Mouse (Mus musculus) left cerebral cortex, postnatal 36 days (tissue): Measurements from ENCODE around the gene Cutc. TPM values are rescaled to one million over a fixed set of nuclear protein-coding genes. Genes with fewer than 3 reads are reported as not detected.

Experiments
- DNase-seq, 2 experiments: peaks; one replicate each; pipeline ENCODE4 v3.0.0; 2021 to 2022; ENCODE audit warnings: low spot score in 2 of 2, mixed read lengths in 1 of 2
- intact Hi-C: fragments of 180-260 bp; cut with DNase I; formaldehyde crosslinking; loops from one replicate; pipeline ENCODE4 v1.15.1; 2025
- total RNA-seq, 2 experiments: library from RNA; stranded (reverse); gene quantifications; 2 replicates each; pipeline ENCODE4 v1.2.3; 2021

Cutc gene
- total RNA-seq, 2 experiments from 2014 or later: 5.7 to 5.9 TPM

GRCm38 (mm10) chr19:43786249-43787026 is 33.6 kb downstream of the Cutc start:
- no peak for DNase-seq
- intact Hi-C loops: no loop called here

- no peak for DNase-seq
- intact Hi-C loops: no loop called here
Observed at GRCm38 (mm10) chr19:43789817-43790216, 37.0 kb downstream of the Cutc start.

- no peak for DNase-seq
- intact Hi-C loops: no loop called here
Observed at GRCm38 (mm10) chr19:43792537-43792936, 39.7 kb downstream of the Cutc start.

- intact Hi-C loops: no loop called here
- no peak for DNase-seq
Observed at GRCm38 (mm10) chr19:43793951-43794350, 41.2 kb downstream of the Cutc start.

- intact Hi-C loops: no loop called here
- no peak for DNase-seq
Observed at GRCm38 (mm10) chr19:43795511-43795910, 42.7 kb downstream of the Cutc start.

GRCm38 (mm10) chr19:43797216-43797615 is 44.4 kb downstream of the Cutc start:
- no peak for DNase-seq
- intact Hi-C loops: no loop called here

- DNase-seq: no peak
- intact Hi-C loops: no loop called here
Observed at GRCm38 (mm10) chr19:43801427-43802051, 48.7 kb downstream of the Cutc start.

- DNase-seq: no peak
- intact Hi-C loops: no loop called here
Observed at GRCm38 (mm10) chr19:43803866-43804265, 51.1 kb downstream of the Cutc start.

GRCm38 (mm10) chr19:43809331-43809730 is 56.5 kb downstream of the Cutc start:
- intact Hi-C loops: no loop called here
- DNase-seq: no peak

GRCm38 (mm10) chr19:43811419-43811818 is 58.6 kb downstream of the Cutc start:
- intact Hi-C loops: no loop called here
- no peak for DNase-seq

- no peak for DNase-seq
- intact Hi-C loops: no loop called here
Observed at GRCm38 (mm10) chr19:43813315-43813714, 60.5 kb downstream of the Cutc start.

- intact Hi-C loops: no loop called here
- peak; percentile 7 to 15 for DNase-seq
Observed at GRCm38 (mm10) chr19:43815661-43816414, 63.0 kb downstream of the Cutc start.

Other genes starting within 250 kb of the Cutc start
- gene Got1, start 228.4 kb upstream of the Cutc start, total RNA-seq: 100 to 1,000 TPM; 352 to 386 TPM
- not detected for gene Nkx2-3, start 140.7 kb upstream of the Cutc start, total RNA-seq
- gene Slc25a28, start 78.1 kb upstream of the Cutc start, total RNA-seq: 10 to 100 TPM; 39.2 to 39.9 TPM
- gene Entpd7, start 63.3 kb upstream of the Cutc start, total RNA-seq: 10 to 100 TPM; 22.5 to 23.3 TPM
- 10 to 100 TPM; 13.3 to 17.1 TPM for gene Cox15, start within 50 bp of the Cutc start, total RNA-seq
- gene Abcc2, start 29.2 kb downstream of the Cutc start, total RNA-seq: not detected
- gene Dnmbp, start 187.2 kb downstream of the Cutc start, total RNA-seq: 10 to 100 TPM; 11.8 to 12.5 TPM
- under 1 TPM; 0.17 to 0.48 TPM for gene Cpn1, start 233.6 kb downstream of the Cutc start, total RNA-seq